ENCODE assay signal across 8 mouse cellular contexts in genomic region chr7:140137135-140138020, GRCm38 (mm10). TPM values are rescaled to one million over a fixed set of nuclear protein-coding genes. Genes with fewer than 3 reads are reported as not detected.
DNase-seq lines count a peak whose midpoint lies in the region; ATAC-seq and TF ChIP-seq lines count a peak whose summit lies in the region.

Gene Mtg1 (plus strand): TSS chr7:140137564.

- ATAC-seq in Patski: peak; percentile 90
- peak; percentile 98 for ATAC-seq in hindbrain, embryonic 14.5 days (ENCODE audit: low FRiP score)

- 1% methylated on average over 39 of the region's 39 CpGs for WGBS in hindbrain, embryonic 14.5 days

- peaks cover 4% of the 10 kb centered on the region for H3K4me1 ChIP-seq in hindbrain, embryonic 14.5 days (replicated peaks; ENCODE audit: control insufficient read depth, insufficient read depth, low read length)

- CTCF ChIA-PET in Patski (lab: Charles Lee): interaction anchor here (0.6 to 0.9 kb wide), 2 partner anchors 13 to 21 kb away, joined by 3 read pairs; partner anchors contain the start of gene Echs1

- peak within 1 kb of the TSS; percentile 76 for H3K27ac ChIP-seq in hindbrain, embryonic 14.5 days

- POLR2A ChIA-PET in Patski (lab: Charles Lee): interaction anchor here (0.8 to 1.5 kb wide), 4 partner anchors 21 to 174 kb away, joined by 3 to 8 read pairs (median 4); partner anchors contain the start of genes Echs1 and Fuom

- no peak for DNase-seq in Patski (ENCODE audit: low read depth, low spot score)
- DNase-seq in cerebellum, postnatal 14 days: peak; percentile 98 to 99
- DNase-seq in frontal cortex, postnatal 25 days (ENCODE audit: low spot score in 2 of 2): peak; percentile 98 to 99
- peak; percentile 98 for DNase-seq in hindbrain, embryonic 14.5 days (ENCODE audit: low spot score)
- peak; percentile 95 to 97 for DNase-seq in layer of hippocampus, postnatal 36 days
- DNase-seq in lung, postnatal 36 days: peak; percentile 97
- DNase-seq in retina, postnatal 1 day: peak; percentile 94
- DNase-seq in urinary bladder, adult 18-20 months (ENCODE audit: low spot score in 2 of 2): peak; percentile 91 to 95

- H3K9me3 ChIP-seq in hindbrain, embryonic 14.5 days (ENCODE audit: control insufficient read depth, low read length): no peaks in the 10 kb centered on the region

- no peaks in the 10 kb centered on the region for H3K36me3 ChIP-seq in hindbrain, embryonic 14.5 days (replicated peaks; ENCODE audit: control insufficient read depth, insufficient read depth)

- no peak for TF ChIP-seq CTCF in Patski (IDR thresholded peaks at IDR 0.05)

- H3K4me3 ChIP-seq in hindbrain, embryonic 14.5 days (replicated peaks; ENCODE audit: low read length): peak within 1 kb of the TSS; percentile 55

- in situ Hi-C loops in Patski (cut with MboI; ENCODE audit: low pct_unique_long_range_greater_than_20kb): no loop called here

- no peaks in the 10 kb centered on the region for H3K27me3 ChIP-seq in Patski
- H3K27me3 ChIP-seq in hindbrain, embryonic 14.5 days (ENCODE audit: control insufficient read depth, insufficient read depth, low read length): no peaks in the 10 kb centered on the region

- peak within 1 kb of the TSS; percentile 74 for H3K9ac ChIP-seq in hindbrain, embryonic 14.5 days

- H3K4me2 ChIP-seq in hindbrain, embryonic 14.5 days (replicated peaks): peak within 1 kb of the TSS; percentile 81

RNA-seq across cellular contexts. Expression of gene Mtg1, which starts in this region (rescaled TPM):
- polyA plus RNA-seq in Patski (2021): 23.2 TPM
- 26.0 and 30.6 TPM in 2 replicates for polyA plus RNA-seq in hindbrain, embryonic 14.5 days (2014; fragmentation: Nextera tagmentation; extraction: Ambion mirVana)
- total RNA-seq in layer of hippocampus, postnatal 36 days (2021): 10 to 100 TPM; 23.0 to 27.3 TPM
